Mouse (Mus musculus): ENCODE results near the gene Fam25c. TPM values are rescaled to one million over a fixed set of nuclear protein-coding genes. Genes with fewer than 3 reads are reported as not detected.

Fam25c gene
- polyA plus RNA-seq, 1 experiment from 2014 or later = not detected

Other genes with a start within 250 kb of the Fam25c start
- 0.13 and 0.18 TPM in 2 replicates for gene Npy4r, start 202.9 kb downstream of the Fam25c start, polyA plus RNA-seq (2014; fragmentation: Nextera tagmentation; extraction: Ambion mirVana)
- 5.7 and 6.8 TPM in 2 replicates for gene Gprin2, start 153.8 kb downstream of the Fam25c start, polyA plus RNA-seq (2014; fragmentation: Nextera tagmentation; extraction: Ambion mirVana)
- 0.28 and 0.42 TPM in 2 replicates for gene Syt15, start 135.8 kb downstream of the Fam25c start, polyA plus RNA-seq (2014; fragmentation: Nextera tagmentation; extraction: Ambion mirVana)
- 6.5 and 8.1 TPM in 2 replicates for gene Shld2, start 44.9 kb downstream of the Fam25c start, polyA plus RNA-seq (2014; fragmentation: Nextera tagmentation; extraction: Ambion mirVana)
- 95.7 and 109 TPM in 2 replicates for gene Glud1, start 44.7 kb downstream of the Fam25c start, polyA plus RNA-seq (2014; fragmentation: Nextera tagmentation; extraction: Ambion mirVana)
- gene Sncg, start 19.4 kb upstream of the Fam25c start, polyA plus RNA-seq (2014; fragmentation: Nextera tagmentation; extraction: Ambion mirVana) = 55.8 and 59.8 TPM in 2 replicates
- 1.8 and 4.2 TPM in 2 replicates for gene Mmrn2, start 20.0 kb upstream of the Fam25c start, polyA plus RNA-seq (2014; fragmentation: Nextera tagmentation; extraction: Ambion mirVana)
- gene Bmpr1a, start 147.9 kb upstream of the Fam25c start, polyA plus RNA-seq (2014; fragmentation: Nextera tagmentation; extraction: Ambion mirVana) = 16.3 and 25.9 TPM in 2 replicates
- gene 9230112D13Rik, start 167.4 kb upstream of the Fam25c start, polyA plus RNA-seq (2014; fragmentation: Nextera tagmentation; extraction: Ambion mirVana) = not detected in 2 replicates
- 0.50 and 0.76 TPM in 2 replicates for gene Ldb3, start 233.2 kb upstream of the Fam25c start, polyA plus RNA-seq (2014; fragmentation: Nextera tagmentation; extraction: Ambion mirVana)
- not detected in 2 replicates for gene Opn4, start 244.7 kb upstream of the Fam25c start, polyA plus RNA-seq (2014; fragmentation: Nextera tagmentation; extraction: Ambion mirVana)

Measured in midbrain, embryonic 14.5 days (tissue).